Mouse (Mus musculus): Measurements from ENCODE around the gene Tdrkh.
A peak's percentile ranks its signal among the peaks of the same experiment; 100 is the strongest.

Gene Tdrkh

GRCm38 (mm10) chr3:94413031-94413679 lies at the start of gene Tdrkh:
TSS of gene Tdrkh (plus strand) at chr3:94413273.
- TF ChIP-seq POU5F1 (IDR thresholded peaks at IDR 0.05; ENCODE audit: borderline replicate concordance, low read length) (no peak), CTCF (conservative IDR thresholded peaks at IDR 0.05; ENCODE audit: low read length) (no peak), NANOG (IDR thresholded peaks at IDR 0.05; ENCODE audit: borderline replicate concordance, low read length) (no peak)

GRCm38 (mm10) chr3:94363291-94364153 lies 49.6 kb upstream of the Tdrkh start:
- H3K9me3 ChIP-seq (ENCODE audit: low read length): peaks cover 10% of the 10 kb centered on the region; the same call in 1 of the 2 replicates
- H3K4me1 ChIP-seq (replicated peaks; ENCODE audit: low read depth, low read length): peaks cover 9% of the 10 kb centered on the region; the same call in 1 of the 2 replicates
- H3K27me3 ChIP-seq (ENCODE audit: insufficient read depth, low read length): peaks cover 61% of the 10 kb centered on the region
- H3K4me3 ChIP-seq (replicated peaks; ENCODE audit: low read length): peak overlapping the region; percentile 79
- TF ChIP-seq CTCF (conservative IDR thresholded peaks at IDR 0.05; ENCODE audit: low read length): no peak
- TF ChIP-seq POU5F1 (IDR thresholded peaks at IDR 0.05; ENCODE audit: borderline replicate concordance, low read length): no peak
- no peak for TF ChIP-seq NANOG (IDR thresholded peaks at IDR 0.05; ENCODE audit: borderline replicate concordance, low read length)
- no peaks in the 10 kb centered on the region for H3K36me3 ChIP-seq (ENCODE audit: insufficient read depth, low read length)

More at GRCm38 (mm10) chr3:94413031-94413679, at the start of gene Tdrkh:
- peaks cover 20% of the 10 kb centered on the region for H3K9me3 ChIP-seq (ENCODE audit: low read length)
- H3K4me1 ChIP-seq (replicated peaks; ENCODE audit: low read depth, low read length): peaks cover 6% of the 10 kb centered on the region; the same call in 1 of the 2 replicates
- H3K4me3 ChIP-seq (replicated peaks; ENCODE audit: low read length): peak within 1 kb of the TSS; percentile 69
- H3K36me3 ChIP-seq (ENCODE audit: insufficient read depth, low read length): no peaks in the 10 kb centered on the region
- peaks cover 37% of the 10 kb centered on the region for H3K27me3 ChIP-seq (ENCODE audit: insufficient read depth, low read length)

DNA sequence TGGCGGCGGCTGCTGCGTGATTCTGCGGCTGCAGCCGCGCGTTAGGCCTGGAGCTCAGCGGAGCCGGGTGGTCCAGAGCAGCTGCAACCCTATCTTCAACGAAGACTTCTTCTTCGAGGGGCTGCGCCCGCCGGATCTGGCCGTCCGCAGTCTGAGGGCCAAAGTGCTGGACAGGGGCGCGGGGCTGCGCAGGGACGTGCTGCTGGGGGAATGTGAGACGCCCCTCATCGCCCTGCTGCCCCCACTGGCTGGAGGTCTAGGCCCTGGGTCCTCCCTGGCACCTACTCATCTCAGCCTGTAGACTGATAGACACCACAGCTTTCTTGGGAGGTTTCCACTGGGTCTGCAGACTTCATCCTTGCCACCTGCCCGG lies 48.9 kb upstream of the Tdrkh start:
- H3K4me3 ChIP-seq (replicated peaks; ENCODE audit: low read length): peak overlapping the region; percentile 79
- H3K9me3 ChIP-seq (ENCODE audit: low read length): peaks cover 10% of the 10 kb centered on the region; the same call in 1 of the 2 replicates
- peaks cover 11% of the 10 kb centered on the region; the same call in 1 of the 2 replicates for H3K4me1 ChIP-seq (replicated peaks; ENCODE audit: low read depth, low read length)
- H3K27me3 ChIP-seq (ENCODE audit: insufficient read depth, low read length): peaks cover 64% of the 10 kb centered on the region
- TF ChIP-seq POU5F1 (IDR thresholded peaks at IDR 0.05; ENCODE audit: borderline replicate concordance, low read length): no peak
- TF ChIP-seq CTCF (conservative IDR thresholded peaks at IDR 0.05; ENCODE audit: low read length): no peak
- TF ChIP-seq NANOG (IDR thresholded peaks at IDR 0.05; ENCODE audit: borderline replicate concordance, low read length): no peak
- no peaks in the 10 kb centered on the region for H3K36me3 ChIP-seq (ENCODE audit: insufficient read depth, low read length)

DNA sequence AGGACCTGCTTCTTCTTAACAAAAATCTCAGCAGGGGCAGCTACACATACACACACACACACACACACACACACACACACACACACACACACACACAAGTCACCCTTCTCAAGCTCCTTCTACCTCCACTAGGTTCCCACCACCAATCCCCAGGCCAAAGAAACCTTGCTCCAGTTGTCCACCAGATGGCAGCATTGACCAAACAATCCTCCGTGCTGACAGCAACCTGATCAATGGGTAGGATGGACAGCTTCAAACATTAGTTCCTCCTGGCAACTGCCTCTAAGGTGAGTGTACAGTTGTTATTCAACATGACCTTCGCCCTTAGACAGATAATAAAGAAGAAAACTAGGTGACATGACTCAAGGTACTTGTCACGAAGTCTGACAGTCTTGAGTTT lies 46.3 kb upstream of the Tdrkh start:
- peaks cover 28% of the 10 kb centered on the region for H3K4me1 ChIP-seq (replicated peaks; ENCODE audit: low read depth, low read length)
- no peak for TF ChIP-seq POU5F1 (IDR thresholded peaks at IDR 0.05; ENCODE audit: borderline replicate concordance, low read length)
- TF ChIP-seq CTCF (conservative IDR thresholded peaks at IDR 0.05; ENCODE audit: low read length): peak; percentile 61
- TF ChIP-seq NANOG (IDR thresholded peaks at IDR 0.05; ENCODE audit: borderline replicate concordance, low read length): no peak
- no peaks in the 10 kb centered on the region for H3K36me3 ChIP-seq (ENCODE audit: insufficient read depth, low read length)
- H3K9me3 ChIP-seq (ENCODE audit: low read length): peaks cover 10% of the 10 kb centered on the region; the same call in 1 of the 2 replicates
- H3K4me3 ChIP-seq (replicated peaks; ENCODE audit: low read length): no peak overlapping the region
- H3K27me3 ChIP-seq (ENCODE audit: insufficient read depth, low read length): peaks cover 63% of the 10 kb centered on the region

DNA sequence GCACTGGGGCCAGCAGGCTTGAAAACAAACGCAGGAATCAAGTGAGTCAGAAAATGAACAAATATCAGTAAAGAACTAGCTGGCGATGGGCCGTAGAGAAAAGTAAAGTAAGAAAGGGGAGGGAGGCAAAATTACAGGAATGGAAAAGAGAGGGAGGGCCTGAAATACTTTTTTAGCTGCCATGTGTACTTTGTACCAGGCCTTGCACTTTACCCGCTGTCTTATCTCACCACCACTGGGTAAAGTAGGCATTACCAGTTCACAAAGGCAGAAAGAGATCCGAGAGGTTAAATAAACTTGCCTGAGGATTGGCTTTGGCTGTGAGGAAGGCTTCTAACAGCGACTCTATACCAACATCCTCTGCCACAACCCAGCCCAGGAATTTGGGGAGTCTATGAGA lies 45.6 kb upstream of the Tdrkh start:
- Histone ChIP-seq H3K4me3 (replicated peaks; ENCODE audit: low read length) (no peak overlapping the region), H3K4me1 (replicated peaks; ENCODE audit: low read depth, low read length) (peaks cover 29% of the 10 kb centered on the region), H3K27me3 (ENCODE audit: insufficient read depth, low read length) (peaks cover 62% of the 10 kb centered on the region), H3K36me3 (ENCODE audit: insufficient read depth, low read length) (no peaks in the 10 kb centered on the region), H3K9me3 (ENCODE audit: low read length) (peaks cover 4% of the 10 kb centered on the region; the same call in 1 of the 2 replicates)
- no peak for TF ChIP-seq CTCF (conservative IDR thresholded peaks at IDR 0.05; ENCODE audit: low read length)
- no peak for TF ChIP-seq POU5F1 (IDR thresholded peaks at IDR 0.05; ENCODE audit: borderline replicate concordance, low read length)
- no peak for TF ChIP-seq NANOG (IDR thresholded peaks at IDR 0.05; ENCODE audit: borderline replicate concordance, low read length)

DNA sequence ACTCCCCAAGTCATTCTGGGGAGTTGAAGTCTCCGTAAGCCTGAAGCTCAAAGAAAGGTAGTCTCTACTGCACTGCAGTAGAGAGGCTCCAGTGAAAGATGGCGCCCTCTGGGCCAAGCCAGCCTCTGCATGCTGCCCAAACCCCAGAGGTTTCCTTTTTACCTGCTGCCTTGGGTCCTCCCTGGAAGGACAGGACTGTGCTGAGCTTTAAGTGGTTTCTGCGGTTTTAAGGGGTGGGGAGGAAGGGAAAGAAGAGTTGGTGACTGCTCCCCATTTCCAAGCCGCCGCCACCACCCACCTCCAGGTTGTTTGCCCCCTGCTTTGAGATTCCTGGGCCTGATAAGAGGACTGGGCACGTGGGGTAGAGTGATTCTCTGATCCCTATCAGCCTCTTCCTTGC lies 44.4 kb upstream of the Tdrkh start:
- Histone ChIP-seq H3K4me3 (replicated peaks; ENCODE audit: low read length) (no peak overlapping the region), H3K4me1 (replicated peaks; ENCODE audit: low read depth, low read length) (peaks cover 39% of the 10 kb centered on the region), H3K9me3 (ENCODE audit: low read length) (peaks cover 3% of the 10 kb centered on the region; the same call in 1 of the 2 replicates), H3K27me3 (ENCODE audit: insufficient read depth, low read length) (peaks cover 61% of the 10 kb centered on the region), H3K36me3 (ENCODE audit: insufficient read depth, low read length) (no peaks in the 10 kb centered on the region)
- TF ChIP-seq CTCF (conservative IDR thresholded peaks at IDR 0.05; ENCODE audit: low read length) (no peak), POU5F1 (IDR thresholded peaks at IDR 0.05; ENCODE audit: borderline replicate concordance, low read length) (no peak), NANOG (IDR thresholded peaks at IDR 0.05; ENCODE audit: borderline replicate concordance, low read length) (no peak)

GRCm38 (mm10) chr3:94369709-94370108 lies 43.4 kb upstream of the Tdrkh start:
- peaks cover 61% of the 10 kb centered on the region for H3K27me3 ChIP-seq (ENCODE audit: insufficient read depth, low read length)
- no peak for TF ChIP-seq POU5F1 (IDR thresholded peaks at IDR 0.05; ENCODE audit: borderline replicate concordance, low read length)
- no peak for TF ChIP-seq NANOG (IDR thresholded peaks at IDR 0.05; ENCODE audit: borderline replicate concordance, low read length)
- no peak for TF ChIP-seq CTCF (conservative IDR thresholded peaks at IDR 0.05; ENCODE audit: low read length)
- H3K36me3 ChIP-seq (ENCODE audit: insufficient read depth, low read length): no peaks in the 10 kb centered on the region
- H3K4me1 ChIP-seq (replicated peaks; ENCODE audit: low read depth, low read length): peaks cover 50% of the 10 kb centered on the region
- H3K9me3 ChIP-seq (ENCODE audit: low read length): peaks cover 3% of the 10 kb centered on the region; the same call in 1 of the 2 replicates
- no peak overlapping the region for H3K4me3 ChIP-seq (replicated peaks; ENCODE audit: low read length)

- peaks cover 51% of the 10 kb centered on the region for H3K4me1 ChIP-seq (replicated peaks; ENCODE audit: low read depth, low read length)
- TF ChIP-seq NANOG (IDR thresholded peaks at IDR 0.05; ENCODE audit: borderline replicate concordance, low read length): no peak
- no peak for TF ChIP-seq POU5F1 (IDR thresholded peaks at IDR 0.05; ENCODE audit: borderline replicate concordance, low read length)
- TF ChIP-seq CTCF (conservative IDR thresholded peaks at IDR 0.05; ENCODE audit: low read length): no peak
- no peaks in the 10 kb centered on the region for H3K36me3 ChIP-seq (ENCODE audit: insufficient read depth, low read length)
- H3K4me3 ChIP-seq (replicated peaks; ENCODE audit: low read length): peak overlapping the region; percentile 17; the same call in 1 of the 2 replicates
- H3K9me3 ChIP-seq (ENCODE audit: low read length): no peaks in the 10 kb centered on the region
- peaks cover 62% of the 10 kb centered on the region for H3K27me3 ChIP-seq (ENCODE audit: insufficient read depth, low read length)
Measured at GRCm38 (mm10) chr3:94371637-94372036, 41.4 kb upstream of the Tdrkh start.
